Mouse (Mus musculus) lung, postnatal 0 days (tissue): ENCODE measurements around the gene Hells. TPM values are rescaled to one million over a fixed set of nuclear protein-coding genes. Genes with fewer than 3 reads are reported as not detected.

ENCODE experiments used
- ATAC-seq: fragments of 200-750 bp; cut with Nextera tagmentation; 2 replicates; pipeline ENCODE4 v1.8.0; 2017; ENCODE audit warnings: moderate library complexity
- DNase-seq: peaks from one replicate; pipeline ENCODE4 v3.0.0-alpha.2; 2016; ENCODE audit warnings: low spot score
- H3K27ac ChIP-seq: fragments of 300-500 bp; sonication (generic); 2 replicates; pipeline ENCODE4 v1.5.1; 2014; ENCODE audit warnings: antibody characterized with exemption, mild to moderate bottlenecking, low read length, mixed read lengths
- H3K27me3 ChIP-seq: fragments of 300-500 bp; sonication (generic); replicated peaks from 2 replicates; pipeline ENCODE4 v1.6.1; 2014; ENCODE audit warnings: low read length, mixed read lengths; ENCODE audit not compliant: insufficient read depth
- H3K36me3 ChIP-seq: fragments of 300-500 bp; sonication (generic); 2 replicates; pipeline ENCODE4 v1.6.1; 2014; ENCODE audit warnings: low read length, mixed read lengths; ENCODE audit not compliant: insufficient read depth
- H3K4me1 ChIP-seq: fragments of 300-500 bp; sonication (generic); 2 replicates; pipeline ENCODE4 v1.6.1; 2014; ENCODE audit warnings: antibody characterized with exemption, low read depth, low read length, mixed read lengths; ENCODE audit not compliant: insufficient read depth
- H3K4me2 ChIP-seq: fragments of 300-500 bp; sonication (generic); replicated peaks from 2 replicates; pipeline ENCODE4 v1.6.1; 2014; ENCODE audit warnings: low read depth, mild to moderate bottlenecking, low read length, moderate library complexity, mixed read lengths
- H3K4me3 ChIP-seq: fragments of 300-500 bp; sonication (generic); 2 replicates; pipeline ENCODE4 v1.5.1; 2014; ENCODE audit warnings: low read depth, low read length
- H3K9ac ChIP-seq: fragments of 300-500 bp; sonication (generic); replicated peaks from 2 replicates; pipeline ENCODE4 v1.6.1; 2014; ENCODE audit warnings: low read depth, mild to moderate bottlenecking
- H3K9me3 ChIP-seq: fragments of 300-500 bp; sonication (generic); 2 replicates; pipeline ENCODE4 v1.6.1; 2016; ENCODE audit warnings: low read length, mixed read lengths
- CTCF ChIP-seq: IDR thresholded peaks from 2 replicates; pipeline ENCODE4 v1.5.1; 2016; ENCODE audit warnings: antibody characterized with exemption, mild to moderate bottlenecking
- EP300 ChIP-seq: IDR thresholded peaks from 2 replicates; pipeline ENCODE4 v1.6.1; 2016; ENCODE audit warnings: antibody characterized with exemption, mild to moderate bottlenecking, control low read depth
- WGBS: fragments of 180-500 bp; shearing (Covaris S2); extraction: QIAGEN DNeasy Blood & Tissue Kit; methylation state at CpG from one replicate; pipeline ENCODE4 v1.1.7; 2014; 5-methylcytosine and 5-hydroxymethylcytosine counted together
- polyA plus RNA-seq: library from polyadenylated mRNA; unstranded; fragments of >200 nt; fragmentation: Nextera tagmentation; extraction: Ambion mirVana; gene quantifications from 2 replicates; pipeline ENCODE4 v1.2.1, GENCODE M21; 2015

Gene Hells
- polyA plus RNA-seq, result 5.1 and 5.2 TPM in 2 replicates

- Histone ChIP-seq H3K9ac (peak within 1 kb of the TSS; percentile 64), H3K27ac (0 out of 2 replicates have a peak within 1 kb of the TSS, but pooled peaks have one; percentile 47), H3K36me3 (no peaks in the 10 kb centered on the region), H3K4me2 (peak within 1 kb of the TSS; percentile 99), H3K4me1 (no peaks in the 10 kb centered on the region), H3K27me3 (no peaks in the 10 kb centered on the region), H3K4me3 (peak within 1 kb of the TSS; percentile 73), H3K9me3 (no peaks in the 10 kb centered on the region)
- WGBS, result under 1% methylated on average over 65 of the region's 76 CpGs
- no peak for TF ChIP-seq CTCF
- no peak for TF ChIP-seq EP300
- ATAC-seq, result peak; percentile 94
- DNase-seq, result peak; percentile 94
Measured at GRCm38 (mm10) chr19:38930788-38931565, at the start of gene Hells. TSS of gene Hells (plus strand) at chr19:38930915.

GRCm38 (mm10) chr19:38901146-38902135, 29.3 kb upstream of the Hells start:
- 43% methylated on average over 12 of the region's 12 CpGs for WGBS
- Histone ChIP-seq H3K4me3 (no peak overlapping the region), H3K36me3 (no peaks in the 10 kb centered on the region), H3K27ac (no peak overlapping the region), H3K4me1 (no peaks in the 10 kb centered on the region), H3K9ac (no peak overlapping the region), H3K9me3 (no peaks in the 10 kb centered on the region), H3K4me2 (no peak overlapping the region), H3K27me3 (no peaks in the 10 kb centered on the region)
- DNase-seq (peak; percentile 18), ATAC-seq (peak; percentile 50; the same call in 1 of the 2 replicates)
- TF ChIP-seq CTCF, result peak; percentile 50
- no peak for TF ChIP-seq EP300

GRCm38 (mm10) chr19:38902501-38902900, 28.2 kb upstream of the Hells start:
- Histone ChIP-seq H3K4me3 (no peak overlapping the region), H3K4me2 (no peak overlapping the region), H3K36me3 (no peaks in the 10 kb centered on the region), H3K9me3 (no peaks in the 10 kb centered on the region), H3K27ac (no peak overlapping the region), H3K9ac (no peak overlapping the region), H3K4me1 (no peaks in the 10 kb centered on the region), H3K27me3 (no peaks in the 10 kb centered on the region)
- WGBS, result 87% methylated on average over 5 of the region's 5 CpGs
- DNase-seq (no peak), ATAC-seq (no peak)
- TF ChIP-seq EP300 (no peak), CTCF (no peak)

- no peak for ATAC-seq
- Histone ChIP-seq H3K4me3 (no peak overlapping the region), H3K9me3 (no peaks in the 10 kb centered on the region), H3K4me2 (no peak overlapping the region), H3K9ac (no peak overlapping the region), H3K4me1 (no peaks in the 10 kb centered on the region), H3K27me3 (no peaks in the 10 kb centered on the region), H3K36me3 (0 out of 2 replicates have a peak, but pooled peaks cover 11% of the 10 kb centered on the region), H3K27ac (no peak overlapping the region)
- WGBS, result 88% methylated on average over 9 of the region's 9 CpGs
- no peak for DNase-seq
- TF ChIP-seq EP300 (no peak), CTCF (no peak)
Measured at GRCm38 (mm10) chr19:38913786-38914185, 16.9 kb upstream of the Hells start.

- H3K4me3 ChIP-seq, result no peak overlapping the region
- ATAC-seq, result no peak
Measured at GRCm38 (mm10) chr19:38914926-38915325, 15.8 kb upstream of the Hells start.

GRCm38 (mm10) chr19:38915677-38916076, 15.0 kb upstream of the Hells start:
- ATAC-seq (no peak), DNase-seq (peak; percentile 19)
- Histone ChIP-seq H3K4me1 (no peaks in the 10 kb centered on the region), H3K4me2 (no peak overlapping the region), H3K36me3 (0 out of 2 replicates have a peak, but pooled peaks cover 11% of the 10 kb centered on the region), H3K27ac (no peak overlapping the region), H3K27me3 (no peaks in the 10 kb centered on the region), H3K9me3 (no peaks in the 10 kb centered on the region), H3K9ac (no peak overlapping the region), H3K4me3 (no peak overlapping the region)
- 45% methylated on average over 3 of the region's 3 CpGs for WGBS
- TF ChIP-seq CTCF, result peak; percentile 74
- no peak for TF ChIP-seq EP300

More at GRCm38 (mm10) chr19:38914926-38915325, 15.8 kb upstream of the Hells start:
- no peak for DNase-seq
- 90% methylated on average over 15 of the region's 15 CpGs for WGBS
- Histone ChIP-seq H3K36me3 (0 out of 2 replicates have a peak, but pooled peaks cover 11% of the 10 kb centered on the region), H3K27ac (no peak overlapping the region), H3K4me1 (no peaks in the 10 kb centered on the region), H3K9me3 (no peaks in the 10 kb centered on the region), H3K27me3 (no peaks in the 10 kb centered on the region), H3K9ac (no peak overlapping the region), H3K4me2 (no peak overlapping the region)
- no peak for TF ChIP-seq EP300
